Mouse (Mus musculus) hindbrain, embryonic 10.5 days (tissue): Measurements from ENCODE around the gene Tent2. TPM values are rescaled to one million over a fixed set of nuclear protein-coding genes. Genes with fewer than 3 reads are reported as not detected.
"Not testable (repeated sequence)": the region's sequence is repeated elsewhere in the genome, so short reads cannot be mapped to it uniquely, and the experiment has no call there.

Experiments used
- DNase-seq: peaks from one replicate; pipeline ENCODE4 v3.0.0-alpha.2; 2017; ENCODE audit warnings: low spot score
- H3K27ac ChIP-seq: fragments of 300-500 bp; sonication (generic); 2 replicates; pipeline ENCODE4 v1.5.1; 2016; ENCODE audit warnings: mild to moderate bottlenecking, moderate library complexity
- H3K27me3 ChIP-seq: fragments of 300-500 bp; sonication (generic); 2 replicates; pipeline ENCODE4 v1.6.1; 2016; ENCODE audit warnings: mild to moderate bottlenecking; ENCODE audit not compliant: poor library complexity, insufficient read depth, severe bottlenecking
- H3K36me3 ChIP-seq: fragments of 300-500 bp; sonication (generic); 2 replicates; pipeline ENCODE4 v1.6.1; 2016; ENCODE audit warnings: mild to moderate bottlenecking, moderate library complexity
- H3K4me1 ChIP-seq: fragments of 300-500 bp; sonication (generic); replicated peaks from 2 replicates; pipeline ENCODE4 v1.6.1; 2016; ENCODE audit warnings: mild to moderate bottlenecking
- H3K4me3 ChIP-seq: fragments of 300-500 bp; sonication (generic); 2 replicates; pipeline ENCODE4 v1.5.1; 2016; ENCODE audit warnings: mild to moderate bottlenecking, moderate library complexity
- H3K9me3 ChIP-seq: fragments of 300-500 bp; sonication (generic); 2 replicates; pipeline ENCODE4 v1.6.1; 2016; ENCODE audit warnings: mild to moderate bottlenecking, moderate library complexity
- WGBS: fragments of 180-500 bp; shearing (Covaris S2); methylation state at CpG from one replicate; pipeline ENCODE4 v1.1.7; 2016; 5-methylcytosine and 5-hydroxymethylcytosine counted together
- polyA plus RNA-seq: library from polyadenylated mRNA; unstranded; fragments of >200 nt; fragmentation: Nextera tagmentation; extraction: Ambion mirVana; gene quantifications from 2 replicates; pipeline ENCODE4 v1.2.1, GENCODE M21; 2016

Gene Tent2
- polyA plus RNA-seq, 1 experiment from 2014 or later: 55.5 TPM

DNA sequence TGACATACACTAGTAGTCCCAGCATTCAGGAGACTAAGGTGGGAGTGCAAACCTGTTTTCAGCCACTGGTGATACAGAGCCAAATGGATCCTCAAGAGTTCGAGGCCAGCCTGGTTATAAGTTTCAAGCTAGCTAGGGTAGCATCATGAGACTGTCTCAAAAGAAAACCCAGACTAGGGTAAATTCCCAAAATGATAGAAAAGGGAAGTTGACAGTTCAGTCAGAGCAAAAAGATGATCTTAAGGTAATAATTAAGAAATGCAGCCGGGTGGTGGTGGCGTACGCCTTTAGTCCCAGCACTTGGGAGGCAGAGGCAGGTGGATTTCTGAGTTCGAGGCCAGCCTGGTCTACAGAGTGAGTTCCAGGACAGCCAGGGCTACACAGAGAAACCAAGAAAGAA lies 4.4 kb downstream of the Tent2 start:
- H3K4me1 ChIP-seq: peaks cover 21% of the 10 kb centered on the region
- not testable (repeated sequence) for H3K27ac ChIP-seq, H3K4me3 ChIP-seq, H3K27me3 ChIP-seq, DNase-seq, H3K9me3 ChIP-seq
- peaks cover 28% of the 10 kb centered on the region for H3K36me3 ChIP-seq
- 95% methylated on average over 5 of the region's 5 CpGs for WGBS

DNA sequence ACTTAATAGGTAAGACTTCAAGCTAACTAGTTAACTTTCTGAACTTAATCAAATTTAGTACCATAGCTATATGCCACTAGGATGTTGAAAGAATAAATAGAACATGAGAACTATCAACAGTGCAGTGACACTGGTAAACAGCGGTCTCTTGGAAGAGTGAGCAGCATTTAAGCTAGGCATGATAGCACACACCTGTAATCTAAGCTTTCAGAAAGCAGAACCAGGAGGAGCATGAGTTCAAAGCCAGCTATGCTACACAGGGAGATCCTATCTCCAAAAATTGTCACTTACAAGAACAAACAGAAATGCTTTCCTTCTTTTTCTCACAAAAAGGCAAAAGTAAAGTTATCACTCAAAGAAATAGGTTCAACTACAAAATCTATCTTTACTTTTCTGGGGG lies 11.8 kb downstream of the Tent2 start:
- peaks cover 62% of the 10 kb centered on the region for H3K36me3 ChIP-seq
- H3K4me3 ChIP-seq: no peak overlapping the region
- no peaks in the 10 kb centered on the region for H3K27me3 ChIP-seq
- DNase-seq: no peak
- no peak overlapping the region for H3K27ac ChIP-seq
- no peaks in the 10 kb centered on the region for H3K9me3 ChIP-seq
- H3K4me1 ChIP-seq: no peaks in the 10 kb centered on the region
- WGBS: 93% methylated on average over 1 of the region's 1 CpGs

DNA sequence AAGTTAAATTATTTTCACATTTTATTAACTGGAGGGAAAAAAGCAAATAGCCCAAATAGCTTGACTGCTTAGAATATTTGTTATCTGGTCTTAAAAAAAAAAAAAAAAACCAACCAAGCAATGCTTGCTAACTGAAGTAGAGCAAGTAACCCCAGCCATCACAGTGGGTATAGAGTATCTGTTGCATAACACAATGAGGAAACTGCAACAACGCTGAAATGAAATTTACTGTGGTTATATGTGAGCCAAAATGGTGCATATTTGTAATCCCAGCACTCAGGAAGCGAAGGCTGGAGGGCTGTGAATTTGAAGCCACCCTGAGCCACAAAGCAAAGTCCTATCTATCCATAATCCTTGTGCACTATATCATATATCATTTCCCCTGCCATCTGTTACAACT lies 12.7 kb downstream of the Tent2 start:
- Histone ChIP-seq H3K27me3 (no peaks in the 10 kb centered on the region), H3K36me3 (peaks cover 62% of the 10 kb centered on the region), H3K27ac (no peak overlapping the region), H3K4me1 (no peaks in the 10 kb centered on the region), H3K9me3 (no peaks in the 10 kb centered on the region), H3K4me3 (no peak overlapping the region)
- no peak for DNase-seq
- 96% methylated on average over 2 of the region's 2 CpGs for WGBS

DNA sequence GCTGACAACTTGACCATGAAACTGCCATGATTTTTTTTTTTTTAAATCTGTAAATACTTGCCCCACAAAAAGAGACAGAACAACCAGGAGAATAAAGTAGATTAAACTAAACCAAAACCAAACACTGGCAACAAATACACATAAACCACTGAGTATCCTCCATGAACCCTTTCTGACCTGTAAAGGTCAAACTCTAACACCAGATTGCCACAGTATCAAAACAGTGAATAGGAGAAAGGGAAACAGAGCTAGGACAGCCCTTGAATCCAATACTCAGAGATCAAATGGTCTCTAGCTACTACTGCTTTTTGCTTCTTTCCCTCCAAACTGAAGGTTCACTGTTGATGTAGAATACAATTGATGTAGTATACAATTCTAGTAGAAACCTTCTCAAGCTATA lies 14.6 kb downstream of the Tent2 start:
- Histone ChIP-seq H3K9me3 (no peaks in the 10 kb centered on the region), H3K4me3 (no peak overlapping the region), H3K27ac (no peak overlapping the region), H3K27me3 (no peaks in the 10 kb centered on the region), H3K36me3 (peaks cover 62% of the 10 kb centered on the region), H3K4me1 (no peaks in the 10 kb centered on the region)
- DNase-seq: no peak

DNA sequence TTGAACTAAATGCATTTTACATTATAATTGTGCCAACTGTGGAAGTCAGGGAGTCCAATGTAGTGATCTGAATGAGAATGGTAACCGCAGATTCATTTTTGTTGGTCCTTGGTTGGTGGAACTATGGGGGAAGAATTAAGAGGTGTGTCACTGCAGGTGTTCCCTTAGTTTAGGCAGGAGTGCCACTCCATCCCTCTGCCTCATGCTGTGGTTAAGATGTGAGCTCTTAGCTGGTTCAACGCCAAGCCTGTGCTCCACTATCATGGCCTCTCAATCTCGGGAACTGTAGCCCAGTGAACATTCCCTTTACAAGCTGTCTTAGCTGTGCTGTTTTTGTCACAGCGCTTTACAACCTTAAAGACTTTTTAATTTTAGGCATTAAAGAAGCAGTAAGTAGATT lies 28.9 kb downstream of the Tent2 start:
- no peak for DNase-seq
- Histone ChIP-seq H3K27ac (no peak overlapping the region), H3K36me3 (peaks cover 71% of the 10 kb centered on the region), H3K27me3 (no peaks in the 10 kb centered on the region), H3K4me1 (no peaks in the 10 kb centered on the region), H3K9me3 (0 out of 2 replicates have a peak, but pooled peaks cover 3% of the 10 kb centered on the region), H3K4me3 (no peak overlapping the region)
- 96% methylated on average over 4 of the region's 4 CpGs for WGBS

DNA sequence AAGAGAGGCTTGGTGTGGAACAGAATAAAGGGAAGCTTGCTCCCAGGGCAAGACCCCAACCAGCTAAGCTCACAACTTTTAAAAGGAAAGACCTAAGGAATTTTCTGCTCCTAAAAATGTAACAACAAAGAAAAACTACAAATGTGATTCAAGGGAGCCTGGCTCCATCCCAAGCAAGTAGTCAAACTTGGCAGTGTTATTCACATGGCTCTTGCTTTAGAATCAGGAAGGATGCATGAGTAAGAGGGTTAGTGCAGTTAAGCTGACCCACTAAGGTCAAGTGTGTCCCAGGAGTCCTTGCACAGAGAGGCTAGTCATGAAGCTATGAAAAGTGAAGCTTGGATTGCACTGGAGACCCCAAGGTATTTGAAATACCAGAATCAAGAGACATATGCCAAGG lies 29.7 kb downstream of the Tent2 start:
- H3K36me3 ChIP-seq: peaks cover 71% of the 10 kb centered on the region
- H3K4me1 ChIP-seq: no peaks in the 10 kb centered on the region
- H3K4me3 ChIP-seq: no peak overlapping the region

DNA sequence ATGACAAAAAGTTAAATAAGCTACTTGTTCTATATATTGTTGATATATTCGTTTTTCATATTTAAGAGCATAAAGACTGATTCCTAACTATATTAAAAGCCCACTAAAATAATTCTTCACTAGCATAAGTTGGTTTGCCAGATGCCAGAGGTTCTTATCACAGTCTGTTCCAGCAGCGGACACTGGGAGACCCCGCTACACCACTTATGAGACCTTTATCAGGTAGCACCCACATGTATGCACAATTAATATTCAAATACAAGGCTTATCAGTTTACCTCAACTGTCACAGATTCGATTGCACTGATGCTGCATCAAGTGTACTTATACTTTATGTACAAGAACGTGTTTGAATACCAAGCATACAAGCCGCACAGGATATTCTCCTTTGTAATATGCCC lies 33.9 kb downstream of the Tent2 start:
- 94% methylated on average over 6 of the region's 6 CpGs for WGBS
- Histone ChIP-seq H3K9me3 (0 out of 2 replicates have a peak, but pooled peaks cover 3% of the 10 kb centered on the region), H3K27ac (no peak overlapping the region), H3K4me3 (no peak overlapping the region), H3K4me1 (no peaks in the 10 kb centered on the region), H3K36me3 (peaks cover 58% of the 10 kb centered on the region), H3K27me3 (no peaks in the 10 kb centered on the region)
- DNase-seq: no peak

More for the DNA sequence above, 29.7 kb downstream of the Tent2 start:
- Histone ChIP-seq H3K9me3 (0 out of 2 replicates have a peak, but pooled peaks cover 3% of the 10 kb centered on the region), H3K27ac (no peak overlapping the region), H3K27me3 (no peaks in the 10 kb centered on the region)
- no peak for DNase-seq

DNA sequence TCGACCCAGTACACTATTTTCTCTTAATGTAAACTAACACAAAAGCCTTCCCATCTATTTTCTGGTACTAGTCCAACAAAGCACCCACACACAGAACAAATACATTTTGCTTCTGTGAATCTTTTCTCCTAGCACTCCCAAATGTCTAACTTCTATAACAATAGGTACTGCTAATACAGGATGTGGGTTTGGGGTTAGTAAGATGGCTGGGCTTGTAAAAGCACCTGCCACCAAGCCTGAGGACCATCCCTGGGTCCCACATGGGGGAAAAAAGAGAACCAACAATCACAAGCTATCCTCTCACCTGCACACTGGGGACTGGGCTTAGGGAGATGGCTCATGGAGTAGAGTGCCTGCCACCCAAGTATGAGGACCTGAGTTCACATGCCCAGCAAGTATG lies 38.9 kb downstream of the Tent2 start:
- H3K4me3 ChIP-seq: no peak overlapping the region
- WGBS: 93% methylated on average over 1 of the region's 1 CpGs

DNA sequence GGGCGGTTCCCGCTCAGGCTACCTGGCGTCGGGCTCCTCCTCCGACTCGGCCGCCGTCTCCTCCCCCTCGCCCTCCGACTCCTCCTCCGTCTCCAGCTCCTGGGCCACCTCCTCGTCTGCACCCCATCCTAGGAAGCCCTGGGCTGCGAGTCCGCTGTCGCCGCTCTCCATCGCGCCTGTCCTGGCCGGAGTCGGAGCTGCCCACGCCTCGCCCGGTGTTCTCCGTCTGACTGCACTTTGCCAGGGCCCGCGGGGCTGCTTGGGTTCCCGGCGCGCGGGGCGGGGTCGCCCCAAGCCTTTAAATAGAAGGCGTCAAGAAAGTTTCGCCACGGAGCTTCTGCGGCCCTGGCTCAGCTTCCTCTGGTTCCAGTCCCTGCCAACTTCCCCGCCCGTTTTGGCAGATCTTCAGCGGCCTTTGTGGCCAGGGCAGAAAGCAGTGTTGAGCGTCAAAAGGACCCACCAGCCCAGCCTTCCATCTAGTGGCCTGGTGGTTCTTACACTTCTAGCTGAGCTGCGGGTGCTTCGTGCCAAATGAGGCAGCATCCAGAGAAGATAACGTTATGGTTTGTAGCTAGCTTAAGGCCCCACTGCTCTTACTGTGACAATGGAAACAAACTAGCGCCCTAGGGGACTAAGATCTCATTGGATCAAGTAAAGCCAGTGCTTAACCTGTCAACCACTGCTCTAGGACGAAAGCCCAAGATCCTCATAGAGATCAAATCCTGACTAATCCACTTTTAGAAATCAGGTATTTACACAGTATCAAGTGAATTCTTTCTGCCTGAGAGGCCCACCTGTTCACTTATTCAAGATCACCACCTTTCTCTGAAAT lies 47.6 kb downstream of the Tent2 start, which contains the start of gene Cmya5:
TSS of gene Cmya5 (minus strand) at position 389 of the 832 bp plus-strand sequence.
- DNase-seq: peak; percentile 60
- peaks cover 15% of the 10 kb centered on the region for H3K36me3 ChIP-seq
- peak within 1 kb of the TSS; percentile 72 for H3K27ac ChIP-seq
- peak within 1 kb of the TSS; percentile 55 for H3K4me3 ChIP-seq
- H3K9me3 ChIP-seq: no peaks in the 10 kb centered on the region
- H3K27me3 ChIP-seq: no peaks in the 10 kb centered on the region
- WGBS: 2% methylated on average over 45 of the region's 45 CpGs
- H3K4me1 ChIP-seq: peaks cover 20% of the 10 kb centered on the region

More for the DNA sequence above, 38.9 kb downstream of the Tent2 start:
- Histone ChIP-seq H3K36me3 (peaks cover 73% of the 10 kb centered on the region), H3K27me3 (no peaks in the 10 kb centered on the region), H3K9me3 (no peaks in the 10 kb centered on the region), H3K4me1 (no peaks in the 10 kb centered on the region), H3K27ac (no peak overlapping the region)
- no peak for DNase-seq

DNA sequence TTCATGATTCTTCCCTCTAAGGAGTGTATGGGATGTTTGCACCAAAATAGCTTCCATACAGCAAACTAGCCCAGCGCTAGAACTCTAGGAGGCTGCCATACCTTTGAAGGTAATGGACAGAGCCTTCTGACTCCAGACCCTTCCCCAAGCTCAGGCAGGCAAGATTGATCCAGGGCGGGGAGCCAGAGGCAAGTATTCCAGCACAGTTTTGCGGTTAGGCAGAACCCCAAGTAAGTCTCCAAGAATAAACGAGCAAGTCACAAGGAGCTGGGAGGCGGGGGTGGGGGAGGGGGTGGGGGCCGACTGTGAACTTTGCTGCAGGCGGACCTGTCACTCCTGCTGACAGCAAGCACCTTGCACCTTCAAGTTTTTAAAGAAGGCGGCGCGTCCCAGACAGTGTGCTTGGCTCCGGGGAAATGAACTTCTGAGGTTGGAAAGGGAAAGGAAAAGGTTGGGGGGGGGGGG lies 48.3 kb downstream of the Tent2 start:
- Histone ChIP-seq H3K4me3 (peak overlapping the region; percentile 55), H3K36me3 (peaks cover 8% of the 10 kb centered on the region), H3K9me3 (no peaks in the 10 kb centered on the region), H3K27ac (no peak overlapping the region), H3K27me3 (no peaks in the 10 kb centered on the region), H3K4me1 (peaks cover 20% of the 10 kb centered on the region)
- DNase-seq: no peak
- WGBS: 21% methylated on average over 11 of the region's 11 CpGs

DNA sequence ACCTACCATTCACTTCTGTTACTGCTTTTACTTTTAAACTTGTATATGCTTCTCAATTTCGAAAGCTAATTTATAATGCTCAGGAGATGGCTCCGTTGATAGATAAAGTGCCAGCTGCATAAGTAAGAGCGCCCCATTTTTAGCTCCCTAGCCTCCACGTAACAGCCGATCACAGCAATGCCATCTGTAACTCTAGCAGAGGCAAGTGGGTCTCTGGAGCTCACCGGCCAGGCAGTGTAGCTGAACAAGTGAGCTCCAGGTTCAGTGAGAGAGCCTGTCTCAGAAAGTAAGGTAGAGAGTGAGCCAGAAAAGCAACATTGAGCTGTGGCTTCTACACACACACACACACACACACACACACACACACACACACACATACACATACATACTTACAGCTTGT lies 51.0 kb downstream of the Tent2 start:
- no peaks in the 10 kb centered on the region for H3K27me3 ChIP-seq
- DNase-seq: no peak
- WGBS: 96% methylated on average over 6 of the region's 6 CpGs
- H3K27ac ChIP-seq: no peak overlapping the region
- no peaks in the 10 kb centered on the region for H3K9me3 ChIP-seq
- peaks cover 20% of the 10 kb centered on the region for H3K4me1 ChIP-seq
- no peak overlapping the region for H3K4me3 ChIP-seq
- peaks cover 5% of the 10 kb centered on the region; the same call in 1 of the 2 replicates for H3K36me3 ChIP-seq

DNA sequence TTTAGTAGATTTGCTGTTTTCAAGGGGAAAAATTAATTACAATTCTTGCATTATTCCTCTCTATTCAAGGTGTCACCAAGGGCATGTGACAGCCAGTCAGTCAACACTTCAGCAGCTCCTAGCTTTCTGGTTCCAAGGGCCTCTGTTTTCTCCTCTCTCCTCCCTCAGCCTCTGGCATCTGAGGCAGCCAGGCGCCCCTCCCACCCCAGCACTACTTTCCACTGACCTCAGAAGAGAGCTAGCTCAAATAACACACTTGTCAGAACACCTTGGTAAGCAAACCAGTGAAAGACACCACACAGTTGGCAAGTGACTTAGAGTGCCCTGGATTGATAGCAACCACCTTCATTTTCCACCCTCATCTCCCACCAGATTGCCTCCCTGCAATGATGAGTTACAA lies 54.1 kb downstream of the Tent2 start:
- no peaks in the 10 kb centered on the region for H3K9me3 ChIP-seq
- H3K27me3 ChIP-seq: no peaks in the 10 kb centered on the region
- H3K4me1 ChIP-seq: no peaks in the 10 kb centered on the region
- 64% methylated on average over 1 of the region's 1 CpGs for WGBS
- H3K27ac ChIP-seq: no peak overlapping the region
- H3K36me3 ChIP-seq: peaks cover 1% of the 10 kb centered on the region; the same call in 1 of the 2 replicates
- no peak overlapping the region for H3K4me3 ChIP-seq
- no peak for DNase-seq

DNA sequence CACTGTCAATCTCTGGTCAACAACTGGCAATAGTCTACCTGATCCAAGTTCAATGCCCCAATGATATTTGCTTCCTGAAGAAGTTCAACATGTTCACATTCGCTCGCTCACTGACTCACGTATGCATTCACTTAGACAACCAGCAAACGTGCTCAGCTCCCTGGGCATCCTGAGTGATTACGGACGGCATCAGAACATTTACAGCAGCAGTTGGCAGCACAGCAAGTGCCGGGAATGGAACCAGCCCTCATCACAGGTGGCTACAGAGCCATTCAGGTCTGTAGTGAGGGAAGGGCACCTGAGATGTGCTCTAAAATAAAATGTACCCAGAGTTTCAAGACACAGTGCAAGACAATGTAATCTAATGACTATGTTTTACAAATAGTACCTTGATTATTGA lies 55.1 kb downstream of the Tent2 start:
- Histone ChIP-seq H3K36me3 (no peaks in the 10 kb centered on the region), H3K9me3 (no peaks in the 10 kb centered on the region), H3K4me3 (no peak overlapping the region), H3K27me3 (no peaks in the 10 kb centered on the region), H3K27ac (no peak overlapping the region), H3K4me1 (no peaks in the 10 kb centered on the region)
- 92% methylated on average over 7 of the region's 7 CpGs for WGBS
- no peak for DNase-seq
